Mouse (Mus musculus): ENCODE measurements around the gene Gadd45g. TPM values are rescaled to one million over a fixed set of nuclear protein-coding genes. Genes with fewer than 3 reads are reported as not detected.

Gene Gadd45g
- polyA plus RNA-seq, 1 experiment from 2014 or later, result 41.4 TPM

DNA sequence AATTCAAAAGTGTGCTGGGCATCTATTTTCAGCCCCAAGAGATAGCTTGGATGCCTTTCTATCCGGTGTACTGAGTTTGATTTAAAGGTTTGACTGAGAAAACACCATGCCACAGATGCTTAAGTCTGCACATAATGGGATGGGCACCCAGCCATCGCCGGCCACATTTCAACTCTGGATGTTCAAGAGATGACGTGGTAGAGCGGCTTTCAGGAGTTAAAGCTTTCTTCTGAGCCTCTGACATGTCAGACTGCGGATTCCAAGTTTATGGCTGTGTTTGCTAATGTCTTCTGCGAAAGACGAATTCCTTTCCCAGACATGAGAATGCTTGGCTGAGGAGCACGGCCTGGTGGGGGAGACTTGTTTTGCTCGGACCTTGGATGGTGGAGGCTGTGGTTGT, 40.2 kb downstream of the Gadd45g start:
- 39% methylated on average over 10 of the region's 10 CpGs for WGBS
- peaks cover 27 to 44% of the 10 kb centered on the region in 2 experiments for H3K4me1 ChIP-seq (ENCODE audit: control insufficient read depth in 2 of 2, insufficient read depth in 2 of 2, low read length in 2 of 2)
- no peak for ATAC-seq (ENCODE audit: insufficient number of reproducible peaks, insufficient read depth, low FRiP score, low read depth)

DNA sequence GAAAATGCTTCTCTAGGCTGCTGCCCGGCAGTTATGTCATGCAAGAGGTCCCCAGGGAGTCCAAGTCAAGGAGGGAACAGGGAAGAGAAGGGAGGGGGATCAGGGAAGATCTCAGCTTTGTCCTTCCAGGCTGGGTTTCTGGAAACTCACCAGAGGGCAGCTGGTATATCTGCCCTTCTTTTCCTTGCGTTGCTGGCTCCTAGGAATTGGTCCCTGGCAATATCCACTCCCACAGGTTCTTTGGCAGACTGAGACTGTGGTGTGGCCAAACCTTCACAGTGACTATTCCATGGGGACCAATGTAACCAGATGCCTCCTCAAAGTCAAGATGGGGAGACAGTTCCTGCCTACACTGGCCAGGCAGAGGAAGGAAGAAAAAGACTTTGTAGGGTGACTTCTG, 41.9 kb downstream of the Gadd45g start:
- Histone ChIP-seq H3K36me3 (ENCODE audit: control insufficient read depth, insufficient read depth, low read length) (no peaks in the 10 kb centered on the region), H3K4me3 (ENCODE audit: control insufficient read depth in 1 of 2, insufficient read depth in 1 of 2, low read depth in 1 of 2, low read length in 2 of 2) (no peak overlapping the region), H3K9me3 (ENCODE audit: control insufficient read depth, low read length) (no peaks in the 10 kb centered on the region), H3K4me2 (ENCODE audit: low read length) (no peak overlapping the region), H3K27ac (replicated peaks in 1 of 2; ENCODE audit: control insufficient read depth in 1 of 2, insufficient read depth in 1 of 2, low read depth in 2 of 2, low read length in 2 of 2) (no peak overlapping the region), H3K27me3 (ENCODE audit: control insufficient read depth, insufficient read depth, low read length) (no peaks in the 10 kb centered on the region), H3K9ac (ENCODE audit: low read length) (no peak overlapping the region), H3K4me1 (ENCODE audit: control insufficient read depth in 2 of 2, insufficient read depth in 2 of 2, low read length in 2 of 2) (peaks cover 26 to 46% of the 10 kb centered on the region in 2 experiments)
- no peak for ATAC-seq (ENCODE audit: insufficient number of reproducible peaks, insufficient read depth, low FRiP score, low read depth)
- WGBS, result 76% methylated on average over 2 of the region's 2 CpGs

More for the DNA sequence above, 40.2 kb downstream of the Gadd45g start:
- Histone ChIP-seq H3K27ac (replicated peaks in 1 of 2; ENCODE audit: control insufficient read depth in 1 of 2, insufficient read depth in 1 of 2, low read depth in 2 of 2, low read length in 2 of 2) (peak overlapping the region; percentile 39 to 60; a peak in 3 of 4 replicates), H3K27me3 (ENCODE audit: control insufficient read depth, insufficient read depth, low read length) (no peaks in the 10 kb centered on the region), H3K36me3 (ENCODE audit: control insufficient read depth, insufficient read depth, low read length) (no peaks in the 10 kb centered on the region), H3K9me3 (ENCODE audit: control insufficient read depth, low read length) (no peaks in the 10 kb centered on the region), H3K4me2 (ENCODE audit: low read length) (0 out of 2 replicates have a peak overlapping the region, but pooled peaks have one; percentile 21), H3K4me3 (ENCODE audit: control insufficient read depth in 1 of 2, insufficient read depth in 1 of 2, low read depth in 1 of 2, low read length in 2 of 2) (no peak overlapping the region), H3K9ac (ENCODE audit: low read length) (peak overlapping the region; percentile 5; the same call in 1 of the 2 replicates)

DNA sequence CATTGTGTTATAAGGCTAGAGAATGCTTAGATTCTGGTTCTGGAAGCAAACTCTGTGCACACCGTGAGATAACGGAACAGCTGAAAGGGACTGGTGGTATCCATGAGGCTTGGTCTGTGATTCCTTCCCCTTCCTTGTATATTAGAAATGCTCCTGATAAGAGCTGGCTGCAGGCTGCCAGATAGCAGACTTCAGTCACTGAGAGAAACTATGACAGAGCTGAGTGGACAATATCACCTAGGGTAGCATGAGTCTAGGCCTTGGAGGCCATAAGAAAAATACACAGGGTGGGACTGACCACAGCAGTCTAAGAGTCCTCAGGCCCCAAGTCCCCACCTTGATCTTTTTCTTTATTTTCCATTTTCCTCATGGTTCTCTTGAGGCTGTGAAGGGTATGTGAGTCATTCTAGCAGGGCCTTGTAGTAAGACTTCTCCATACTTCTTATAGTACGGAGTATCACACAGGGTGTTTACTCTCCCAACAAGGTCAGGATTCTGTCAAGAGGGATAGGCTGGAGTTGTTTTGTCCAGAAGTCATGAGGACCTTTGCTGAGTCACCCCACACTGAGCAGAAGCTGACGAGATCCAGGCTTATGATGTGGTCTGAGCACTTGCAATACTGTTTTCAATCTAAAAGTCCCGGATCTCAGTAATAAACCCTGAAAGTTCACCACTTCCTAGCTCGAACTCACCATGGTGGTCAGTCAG, 45.5 kb downstream of the Gadd45g start:
- Histone ChIP-seq H3K27me3 (ENCODE audit: control insufficient read depth, insufficient read depth, low read length) (no peaks in the 10 kb centered on the region), H3K4me3 (ENCODE audit: control insufficient read depth in 1 of 2, insufficient read depth in 1 of 2, low read depth in 1 of 2, low read length in 2 of 2) (no peak overlapping the region), H3K4me2 (ENCODE audit: low read length) (no peak overlapping the region), H3K9me3 (ENCODE audit: control insufficient read depth, low read length) (0 out of 2 replicates have a peak, but pooled peaks cover 8% of the 10 kb centered on the region), H3K9ac (ENCODE audit: low read length) (no peak overlapping the region), H3K36me3 (ENCODE audit: control insufficient read depth, insufficient read depth, low read length) (no peaks in the 10 kb centered on the region), H3K4me1 (ENCODE audit: control insufficient read depth in 2 of 2, insufficient read depth in 2 of 2, low read length in 2 of 2) (peaks cover 6 to 19% of the 10 kb centered on the region in 2 experiments), H3K27ac (replicated peaks in 1 of 2; ENCODE audit: control insufficient read depth in 1 of 2, insufficient read depth in 1 of 2, low read depth in 2 of 2, low read length in 2 of 2) (no peak overlapping the region)
- 69% methylated on average over 6 of the region's 6 CpGs for WGBS
- no peak for ATAC-seq (ENCODE audit: insufficient number of reproducible peaks, insufficient read depth, low FRiP score, low read depth)

DNA sequence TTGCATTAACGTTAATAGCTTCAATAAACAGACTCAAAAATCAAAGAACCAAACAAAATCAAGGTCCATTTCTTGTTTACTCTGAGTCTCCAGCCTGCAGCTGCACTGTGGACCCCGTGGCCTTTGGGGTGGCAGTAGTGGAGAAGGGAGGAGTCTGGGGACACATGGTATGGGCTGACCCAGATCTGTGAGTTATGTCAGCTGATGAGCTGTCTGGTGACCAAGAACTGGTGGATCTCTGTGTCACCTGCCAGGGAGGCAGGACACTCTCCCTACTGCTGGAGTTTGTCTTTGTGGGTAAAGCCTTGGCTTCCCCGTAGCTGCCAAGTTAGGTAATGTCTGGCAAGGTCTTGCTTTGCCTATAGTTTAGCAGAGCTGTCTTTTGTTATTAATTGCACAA, 51.1 kb downstream of the Gadd45g start:
- WGBS, result 79% methylated on average over 3 of the region's 3 CpGs
- ATAC-seq (ENCODE audit: insufficient number of reproducible peaks, insufficient read depth, low FRiP score, low read depth), result no peak

More for the DNA sequence above, 51.1 kb downstream of the Gadd45g start:
- no peak overlapping the region for H3K4me3 ChIP-seq (ENCODE audit: control insufficient read depth in 1 of 2, insufficient read depth in 1 of 2, low read depth in 1 of 2, low read length in 2 of 2)
- H3K4me2 ChIP-seq (ENCODE audit: low read length), result no peak overlapping the region
- peaks cover 9 to 13% of the 10 kb centered on the region in 2 experiments for H3K4me1 ChIP-seq (ENCODE audit: control insufficient read depth in 2 of 2, insufficient read depth in 2 of 2, low read length in 2 of 2)
- no peaks in the 10 kb centered on the region for H3K36me3 ChIP-seq (ENCODE audit: control insufficient read depth, insufficient read depth, low read length)
- no peak overlapping the region for H3K27ac ChIP-seq (replicated peaks in 1 of 2; ENCODE audit: control insufficient read depth in 1 of 2, insufficient read depth in 1 of 2, low read depth in 2 of 2, low read length in 2 of 2)
- 0 out of 2 replicates have a peak, but pooled peaks cover 8% of the 10 kb centered on the region for H3K9me3 ChIP-seq (ENCODE audit: control insufficient read depth, low read length)
- H3K9ac ChIP-seq (ENCODE audit: low read length), result no peak overlapping the region
- H3K27me3 ChIP-seq (ENCODE audit: control insufficient read depth, insufficient read depth, low read length), result no peaks in the 10 kb centered on the region

Other genes starting within 250 kb of the Gadd45g start
- gene Cks2, start 201.4 kb upstream of the Gadd45g start, polyA plus RNA-seq (2014; fragmentation: Nextera tagmentation; extraction: Ambion mirVana), result 280 and 300 TPM in 2 replicates
- 26.0 and 27.7 TPM in 2 replicates for gene Secisbp2, start 195.0 kb upstream of the Gadd45g start, polyA plus RNA-seq (2014; fragmentation: Nextera tagmentation; extraction: Ambion mirVana)
- 17.4 and 21.1 TPM in 2 replicates for gene Sema4d, start 52.9 kb upstream of the Gadd45g start, polyA plus RNA-seq (2014; fragmentation: Nextera tagmentation; extraction: Ambion mirVana)

Measured in heart, embryonic 14.5 days (tissue).